Mouse (Mus musculus) kidney, embryonic 14.5 days (tissue): ENCODE data around the gene Bhmt2. TPM values are rescaled to one million over a fixed set of nuclear protein-coding genes. Genes with fewer than 3 reads are reported as not detected.

Source experiments
- ATAC-seq: fragments of 200-750 bp; cut with Nextera tagmentation; 2 replicates; pipeline ENCODE4 v1.8.0; 2017; ENCODE audit warnings: moderate number of reproducible peaks, mild to moderate bottlenecking, moderate TSS enrichment, moderate library complexity; ENCODE audit not compliant: low FRiP score, low TSS enrichment
- H3K27ac ChIP-seq: fragments of 300-500 bp; sonication (generic); 2 replicates; pipeline ENCODE4 v1.5.1; 2014; ENCODE audit warnings: low read depth, mild to moderate bottlenecking, low read length, moderate library complexity, mixed read lengths
- H3K27me3 ChIP-seq: fragments of 300-500 bp; sonication (generic); 2 replicates; pipeline ENCODE4 v1.6.1; 2014; ENCODE audit warnings: mild to moderate bottlenecking, low read length; ENCODE audit not compliant: control insufficient read depth, insufficient read depth
- H3K36me3 ChIP-seq: fragments of 300-500 bp; sonication (generic); 2 replicates; pipeline ENCODE4 v1.6.1; 2014; ENCODE audit warnings: low read length, mixed read lengths; ENCODE audit not compliant: control insufficient read depth, insufficient read depth
- H3K4me1 ChIP-seq: fragments of 300-500 bp; sonication (generic); 2 replicates; pipeline ENCODE4 v1.6.1; 2014; ENCODE audit warnings: low read length, mixed read lengths; ENCODE audit not compliant: control insufficient read depth, insufficient read depth
- H3K4me2 ChIP-seq: fragments of 300-500 bp; sonication (generic); replicated peaks from 2 replicates; pipeline ENCODE4 v1.6.1; 2014; ENCODE audit warnings: low read depth, mild to moderate bottlenecking, low read length
- H3K4me3 ChIP-seq: fragments of 300-500 bp; sonication (generic); 2 replicates; pipeline ENCODE4 v1.5.1; 2014; ENCODE audit warnings: mild to moderate bottlenecking, low read length
- H3K9ac ChIP-seq: fragments of 300-500 bp; sonication (generic); 2 replicates; pipeline ENCODE4 v1.6.1; 2014; ENCODE audit warnings: low read depth, mild to moderate bottlenecking, low read length, moderate library complexity
- H3K9me3 ChIP-seq: fragments of 300-500 bp; sonication (generic); 2 replicates; pipeline ENCODE4 v1.6.1; 2016; ENCODE audit warnings: low read length; ENCODE audit not compliant: control insufficient read depth
- WGBS: fragments of 180-500 bp; shearing (Covaris S2); extraction: QIAGEN DNeasy Blood & Tissue Kit; methylation state at CpG from one replicate; pipeline ENCODE4 v1.1.7; 2014; 5-methylcytosine and 5-hydroxymethylcytosine counted together
- polyA plus RNA-seq: library from polyadenylated mRNA; unstranded; fragments of >200 nt; fragmentation: Nextera tagmentation; extraction: Ambion mirVana; gene quantifications from 2 replicates; pipeline ENCODE4 v1.2.1, GENCODE M21; 2014

The Bhmt2 gene
- polyA plus RNA-seq, 1 experiment from 2014 or later, result 0.96 TPM

DNA sequence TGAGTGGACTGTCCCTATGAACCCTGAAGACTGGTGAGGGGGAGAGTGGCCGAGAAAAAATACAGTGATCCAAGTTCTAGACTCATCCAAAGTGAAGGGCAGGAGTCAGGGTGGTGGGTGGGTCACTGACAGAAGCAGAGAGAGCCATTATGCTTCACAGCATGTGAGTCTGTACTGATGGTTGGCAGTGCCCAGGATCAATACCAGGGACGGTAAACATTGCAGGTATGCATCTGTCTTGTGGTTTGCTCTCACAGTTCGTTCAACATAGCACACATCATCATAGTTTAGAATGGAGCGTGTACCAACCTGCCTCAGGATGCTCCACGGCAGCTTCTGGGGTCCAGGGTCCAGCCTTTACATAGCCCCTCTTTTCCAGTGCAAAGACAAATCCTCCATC, 41.2 kb downstream of the Bhmt2 start:
- Histone ChIP-seq H3K27me3 (no peaks in the 10 kb centered on the region), H3K9ac (no peak overlapping the region), H3K9me3 (no peaks in the 10 kb centered on the region), H3K4me2 (no peak overlapping the region), H3K36me3 (no peaks in the 10 kb centered on the region), H3K4me1 (0 out of 2 replicates have a peak, but pooled peaks cover 3% of the 10 kb centered on the region), H3K27ac (no peak overlapping the region), H3K4me3 (no peak overlapping the region)
- 80% methylated on average over 5 of the region's 5 CpGs for WGBS
- ATAC-seq, result no peak

DNA sequence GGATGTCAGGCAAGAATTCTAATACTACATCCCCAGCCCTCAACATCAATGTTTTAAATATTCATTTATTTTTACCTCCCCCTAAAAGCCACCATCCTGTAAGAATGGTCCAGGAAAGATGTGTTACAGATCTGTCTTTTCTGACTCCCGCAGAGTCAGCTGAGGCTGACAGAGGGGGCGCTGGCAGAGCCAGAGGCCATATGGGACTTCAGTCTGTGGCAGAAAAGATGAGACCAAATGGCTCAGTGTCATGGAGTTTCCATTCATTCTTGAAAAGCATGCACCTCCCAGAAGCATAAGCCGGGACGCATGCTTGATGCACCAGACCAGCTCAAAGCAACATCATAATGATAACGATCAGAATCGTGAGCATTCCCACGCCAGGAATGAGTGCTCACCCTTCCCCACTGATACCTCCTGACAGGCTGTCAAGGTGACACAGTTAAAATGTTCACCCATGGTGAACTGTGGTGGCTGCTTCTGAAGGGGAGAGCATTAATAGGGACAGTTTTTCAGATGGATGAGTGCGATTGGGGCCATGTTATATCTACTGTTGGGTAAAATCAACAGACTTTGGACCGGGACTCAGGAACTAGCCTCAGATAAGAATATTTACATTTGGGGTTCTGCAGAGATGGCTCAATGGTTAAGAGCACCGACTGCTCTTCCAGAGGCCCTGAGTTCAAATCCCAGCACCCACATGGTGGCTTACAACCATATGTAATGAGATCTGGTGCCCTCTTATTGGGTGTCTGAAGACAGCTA, 43.0 kb downstream of the Bhmt2 start:
- Histone ChIP-seq H3K27me3 (no peaks in the 10 kb centered on the region), H3K27ac (no peak overlapping the region), H3K4me3 (no peak overlapping the region), H3K36me3 (no peaks in the 10 kb centered on the region), H3K9ac (no peak overlapping the region), H3K9me3 (no peaks in the 10 kb centered on the region), H3K4me1 (0 out of 2 replicates have a peak, but pooled peaks cover 3% of the 10 kb centered on the region), H3K4me2 (no peak overlapping the region)
- 76% methylated on average over 10 of the region's 10 CpGs for WGBS
- ATAC-seq, result no peak

DNA sequence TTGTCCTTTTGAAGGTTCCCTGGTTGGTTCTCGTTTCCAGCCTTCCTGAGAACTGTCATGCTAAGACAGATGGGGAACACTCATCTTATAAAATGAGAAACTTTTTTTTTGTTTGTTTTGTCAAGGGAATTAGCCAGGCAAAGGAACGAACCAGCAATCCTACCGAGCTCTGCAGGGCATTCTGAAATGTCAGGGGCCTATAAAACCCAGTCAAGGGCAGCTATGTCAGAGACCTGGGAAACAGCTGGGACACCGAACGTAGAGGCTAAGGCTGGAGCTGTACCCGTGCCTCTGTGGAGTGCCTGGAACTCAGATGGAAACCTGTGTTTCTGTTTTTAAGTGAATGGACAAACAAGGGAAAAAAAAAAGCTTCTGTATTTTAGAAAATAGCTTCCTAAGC, 45.2 kb downstream of the Bhmt2 start:
- ATAC-seq, result no peak
- WGBS, result 10% methylated on average over 6 of the region's 6 CpGs
- Histone ChIP-seq H3K9ac (no peak overlapping the region), H3K4me3 (no peak overlapping the region), H3K4me2 (no peak overlapping the region), H3K27me3 (no peaks in the 10 kb centered on the region), H3K9me3 (no peaks in the 10 kb centered on the region), H3K4me1 (0 out of 2 replicates have a peak, but pooled peaks cover 3% of the 10 kb centered on the region), H3K36me3 (no peaks in the 10 kb centered on the region), H3K27ac (no peak overlapping the region; the same call in 1 of the 2 replicates)

DNA sequence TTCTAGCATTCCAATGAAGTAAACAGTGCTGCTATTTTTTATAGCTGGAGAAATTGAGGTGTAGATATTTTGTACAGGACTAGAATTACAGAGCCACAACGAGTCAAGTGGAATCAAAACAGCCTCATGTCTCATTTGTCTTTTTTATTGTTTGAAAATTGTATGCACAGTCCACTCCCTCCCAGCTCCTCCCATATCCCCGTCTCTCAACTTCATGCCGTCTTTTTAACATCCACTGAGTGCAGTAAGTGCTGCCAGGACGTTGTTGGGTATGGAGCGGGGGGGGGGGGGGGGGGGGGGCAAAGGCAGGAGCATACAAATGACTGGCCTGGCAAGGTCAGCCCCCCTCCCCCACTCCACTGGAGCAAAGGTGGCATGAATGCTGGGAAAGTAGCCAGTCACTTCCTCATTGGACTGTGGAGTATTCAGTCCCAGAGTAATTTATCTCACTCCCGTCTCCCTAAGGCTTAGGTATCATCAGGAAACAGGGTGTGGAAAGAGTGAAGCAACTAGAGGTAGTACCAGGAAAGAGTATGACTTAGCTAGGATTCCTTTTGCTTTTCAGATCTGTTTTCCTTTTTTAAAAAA, 59.6 kb downstream of the Bhmt2 start:
- 16% methylated on average over 5 of the region's 6 CpGs for WGBS
- Histone ChIP-seq H3K9me3 (no peaks in the 10 kb centered on the region), H3K27ac (no peak overlapping the region), H3K36me3 (no peaks in the 10 kb centered on the region), H3K4me1 (peaks cover 3% of the 10 kb centered on the region; the same call in 1 of the 2 replicates), H3K4me2 (no peak overlapping the region), H3K9ac (no peak overlapping the region), H3K27me3 (no peaks in the 10 kb centered on the region), H3K4me3 (no peak overlapping the region)
- peak; percentile 50; the same call in 1 of the 2 replicates for ATAC-seq

DNA sequence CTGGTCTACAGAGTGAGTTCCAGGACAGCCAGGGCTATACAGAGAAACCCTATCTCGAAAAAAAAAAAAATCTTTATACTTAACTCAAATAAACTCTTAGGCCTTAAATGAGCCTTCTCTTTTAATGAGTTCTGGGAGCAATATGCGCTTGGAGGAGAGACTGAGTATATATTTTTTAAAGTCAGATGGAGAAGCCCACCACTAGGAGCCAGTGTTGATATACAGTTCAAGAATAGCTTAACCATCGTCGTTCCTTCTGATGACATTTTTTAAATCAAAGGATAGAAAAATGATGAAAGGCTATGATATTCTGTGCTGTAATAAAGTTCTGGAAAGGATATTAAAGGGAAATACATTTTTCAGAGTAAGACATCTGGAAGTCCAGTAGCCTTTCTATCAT, 60.3 kb downstream of the Bhmt2 start:
- Histone ChIP-seq H3K9ac (no peak overlapping the region), H3K4me3 (no peak overlapping the region), H3K4me1 (peaks cover 3% of the 10 kb centered on the region; the same call in 1 of the 2 replicates), H3K4me2 (no peak overlapping the region), H3K27me3 (no peaks in the 10 kb centered on the region), H3K27ac (no peak overlapping the region), H3K36me3 (no peaks in the 10 kb centered on the region), H3K9me3 (no peaks in the 10 kb centered on the region)
- 75% methylated on average over 4 of the region's 4 CpGs for WGBS
- ATAC-seq, result no peak

DNA sequence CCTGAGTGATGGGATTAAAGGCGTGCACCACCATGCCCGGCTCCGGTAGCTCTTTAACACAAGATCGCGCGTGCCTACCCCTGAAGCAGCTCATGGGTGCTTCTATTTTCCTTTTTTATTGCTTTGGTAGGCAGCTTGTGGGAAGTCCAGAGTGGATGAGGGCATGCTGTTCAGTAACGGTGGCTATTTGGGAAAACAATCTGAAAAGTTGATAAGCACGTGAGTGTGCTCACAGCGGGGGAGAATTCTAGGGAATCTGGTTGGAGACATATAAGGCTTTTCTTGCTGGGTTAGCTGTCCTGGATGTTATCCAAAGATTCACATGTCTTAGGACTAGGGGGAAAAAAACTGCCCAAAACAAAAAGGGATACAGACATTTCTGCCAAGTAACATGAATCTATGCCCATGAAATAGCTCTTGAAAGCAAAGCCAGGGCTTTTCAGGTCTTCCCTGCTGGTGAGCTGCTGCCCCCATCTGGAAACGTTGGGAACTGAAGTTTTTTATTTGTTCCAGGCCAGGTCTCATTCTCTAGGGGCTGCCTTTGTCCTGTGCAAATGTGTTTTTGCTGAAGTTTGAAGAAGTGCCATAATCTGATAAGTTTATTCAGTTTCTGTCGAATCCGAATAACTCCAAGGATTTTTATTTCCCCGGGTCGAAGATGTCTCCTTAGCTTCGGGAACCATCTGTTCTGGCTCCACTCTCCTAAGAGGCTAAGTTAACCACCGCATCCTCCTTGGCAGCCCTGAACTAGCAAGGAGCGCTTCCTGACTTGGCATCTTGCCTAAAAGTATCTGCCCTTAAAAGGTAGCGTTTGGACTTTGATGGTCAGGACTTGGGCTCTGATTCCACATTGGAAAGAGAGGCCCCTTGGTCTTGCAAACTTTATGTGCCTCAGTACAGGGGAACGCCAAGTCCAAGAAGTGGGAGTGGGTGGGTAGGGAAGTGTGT, 61.2 kb downstream of the Bhmt2 start:
- Histone ChIP-seq H3K9me3 (no peaks in the 10 kb centered on the region), H3K36me3 (no peaks in the 10 kb centered on the region), H3K4me1 (peaks cover 3% of the 10 kb centered on the region; the same call in 1 of the 2 replicates), H3K9ac (no peak overlapping the region), H3K4me3 (no peak overlapping the region), H3K27me3 (no peaks in the 10 kb centered on the region), H3K4me2 (no peak overlapping the region), H3K27ac (no peak overlapping the region)
- 52% methylated on average over 19 of the region's 19 CpGs for WGBS
- no peak; the same call in 1 of the 2 replicates for ATAC-seq

DNA sequence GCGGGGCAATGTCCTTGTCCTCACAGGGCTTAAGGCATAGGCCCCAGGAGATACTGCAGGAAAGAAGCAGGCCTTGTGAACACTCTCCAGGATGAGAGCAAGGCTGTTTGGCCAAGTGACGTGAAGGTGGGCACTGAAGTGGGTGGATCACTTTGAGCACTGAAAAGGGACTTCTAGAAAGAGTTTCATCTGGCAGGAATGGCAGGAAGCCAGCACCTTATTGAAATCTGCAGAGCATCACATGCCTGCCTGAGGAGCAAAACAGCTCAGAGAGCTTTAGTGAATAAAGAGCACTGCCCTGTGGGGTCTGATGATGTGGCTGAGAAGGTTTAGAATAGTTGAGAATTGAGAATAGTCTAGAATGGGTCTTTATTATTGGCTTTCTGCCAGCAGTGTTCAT, 65.6 kb downstream of the Bhmt2 start:
- WGBS, result 80% methylated on average over 2 of the region's 2 CpGs

DNA sequence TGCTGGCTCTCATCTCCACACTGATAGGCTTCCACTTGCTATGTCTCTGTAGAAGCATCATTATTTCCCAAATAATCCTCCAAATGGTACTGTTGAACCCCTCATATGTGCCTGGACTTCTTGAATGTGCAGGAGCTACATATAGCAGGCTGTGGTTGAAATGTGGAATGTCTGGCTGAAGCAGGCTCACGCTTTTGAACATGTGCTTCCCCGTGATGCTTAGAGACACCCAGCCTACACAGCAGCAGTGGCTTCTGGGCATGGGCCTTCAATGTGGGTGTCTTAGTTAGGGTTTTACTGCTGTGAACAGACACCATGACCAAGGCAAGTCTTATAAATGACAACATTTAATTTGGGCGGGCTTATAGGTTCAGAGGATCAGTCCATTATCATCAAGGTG, 66.4 kb downstream of the Bhmt2 start:
- Histone ChIP-seq H3K9me3 (no peaks in the 10 kb centered on the region), H3K4me3 (no peak overlapping the region), H3K27ac (no peak overlapping the region), H3K4me1 (no peaks in the 10 kb centered on the region), H3K27me3 (no peaks in the 10 kb centered on the region), H3K36me3 (no peaks in the 10 kb centered on the region), H3K9ac (no peak overlapping the region), H3K4me2 (no peak overlapping the region)
- WGBS, result 94% methylated on average over 3 of the region's 3 CpGs
- no peak for ATAC-seq

More for the DNA sequence above, 65.6 kb downstream of the Bhmt2 start:
- Histone ChIP-seq H3K4me3 (no peak overlapping the region), H3K27me3 (no peaks in the 10 kb centered on the region), H3K36me3 (no peaks in the 10 kb centered on the region), H3K9me3 (no peaks in the 10 kb centered on the region), H3K27ac (no peak overlapping the region), H3K4me1 (no peaks in the 10 kb centered on the region), H3K9ac (no peak overlapping the region), H3K4me2 (no peak overlapping the region)
- no peak for ATAC-seq
